Mouse (Mus musculus) liver (tissue): ENCODE measurements around the gene Vmn1r104.
"Not testable (repeated sequence)": the region's sequence is repeated elsewhere in the genome, so short reads cannot be mapped to it uniquely, and the experiment has no call there.

ENCODE experiments used
- DNase-seq: peaks from one replicate; pipeline ENCODE4 v3.0.0-alpha.2; 2020; ENCODE audit warnings: mixed read lengths

Gene Vmn1r104

DNA sequence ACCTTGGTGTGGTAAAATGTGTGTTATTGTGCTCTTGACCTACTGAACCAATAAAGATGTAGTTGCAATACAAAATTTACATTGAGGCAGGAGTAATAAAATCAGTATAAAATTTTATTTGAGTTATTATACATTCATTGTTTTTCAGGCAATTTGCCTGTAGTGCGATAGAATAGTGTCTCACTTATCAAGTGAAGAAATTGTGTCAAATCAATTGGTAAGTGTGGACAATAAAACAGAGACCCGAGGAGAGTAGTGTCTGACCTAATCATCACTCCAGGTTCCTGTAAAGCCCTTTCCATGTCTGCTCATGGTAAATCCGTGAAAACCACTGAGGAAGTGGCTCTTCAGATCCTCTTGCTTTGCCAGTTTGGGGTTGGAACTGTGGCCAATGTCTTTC, at the start of gene Vmn1r104:
Vmn1r104 (plus strand) TSS at position 301 of the 400 bp plus-strand sequence.
- DNase-seq: not testable (repeated sequence)

DNA sequence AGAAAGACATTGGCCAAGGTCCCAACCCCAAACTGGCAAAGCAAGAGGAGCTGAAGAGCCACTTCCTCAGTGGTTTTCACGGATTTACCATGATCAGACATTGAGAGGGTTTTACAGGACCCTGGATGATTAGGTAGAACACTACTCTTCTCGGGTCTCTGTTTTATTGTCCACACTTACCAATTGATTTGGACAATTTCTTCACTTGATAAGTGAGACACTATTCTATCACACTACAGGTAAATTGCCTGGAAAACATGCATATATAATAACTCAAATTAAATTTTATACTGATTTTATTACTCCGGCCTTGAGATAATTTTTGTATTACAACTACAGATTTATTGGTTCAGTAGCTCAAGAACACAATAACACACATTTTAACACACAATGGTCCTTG, 23.2 kb upstream of the Vmn1r104 start, which contains the start of gene Vmn1r103:
Vmn1r103 (minus strand) TSS at position 101 of the 400 bp plus-strand sequence.
- DNase-seq: not testable (repeated sequence)

DNA sequence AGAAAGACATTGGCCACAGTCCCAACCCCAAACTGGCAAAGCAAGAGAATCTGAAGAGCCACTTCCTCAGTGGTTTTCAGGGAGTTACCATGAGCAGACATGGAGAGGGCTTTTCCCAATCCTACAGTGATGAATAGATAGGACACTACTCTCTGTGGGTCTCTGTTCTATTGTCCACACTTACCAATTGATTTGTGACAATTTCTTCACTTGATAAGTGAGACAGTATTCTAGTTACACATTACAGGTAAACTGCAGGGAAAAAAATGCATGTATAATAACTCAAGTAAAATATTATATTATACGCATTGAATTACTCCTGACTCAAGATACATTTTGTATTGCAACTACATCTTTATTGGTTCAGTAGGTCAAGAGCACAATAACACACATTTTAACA, 12.0 kb downstream of the Vmn1r104 start, which contains the start of gene Gm5726:
Gm5726 (minus strand) TSS at position 101 of the 400 bp plus-strand sequence.
- DNase-seq: not testable (repeated sequence)

DNA sequence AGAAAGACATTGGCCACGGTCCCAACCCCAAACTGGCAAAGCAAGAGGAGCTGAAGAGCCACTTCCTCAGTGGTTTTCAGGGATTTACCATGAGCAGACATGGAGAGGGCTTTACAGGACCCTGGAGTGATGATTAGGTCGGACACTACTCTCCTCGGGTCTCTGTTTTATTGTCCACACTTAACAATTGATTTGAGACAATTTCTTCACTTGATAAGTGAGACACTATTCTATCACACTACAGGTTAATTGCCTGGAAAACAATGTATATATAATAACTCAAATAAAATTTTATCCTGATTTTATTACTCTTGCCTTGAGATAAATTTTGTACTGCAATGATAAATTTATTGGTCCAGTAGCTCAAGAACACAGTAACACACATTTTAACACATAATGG, 42.5 kb downstream of the Vmn1r104 start, which contains the start of gene Gm4141:
Gm4141 (minus strand) TSS at position 101 of the 400 bp plus-strand sequence.
- not testable (repeated sequence) for DNase-seq
